Mouse (Mus musculus) telencephalon, adult 2 months (tissue): ENCODE data around the gene Vti1b.

Source experiments
- DNase-seq: peaks from one replicate; pipeline ENCODE4 v3.0.0-alpha.2; 2011; ENCODE audit warnings: low read depth, low spot score

Gene Vti1b

DNA sequence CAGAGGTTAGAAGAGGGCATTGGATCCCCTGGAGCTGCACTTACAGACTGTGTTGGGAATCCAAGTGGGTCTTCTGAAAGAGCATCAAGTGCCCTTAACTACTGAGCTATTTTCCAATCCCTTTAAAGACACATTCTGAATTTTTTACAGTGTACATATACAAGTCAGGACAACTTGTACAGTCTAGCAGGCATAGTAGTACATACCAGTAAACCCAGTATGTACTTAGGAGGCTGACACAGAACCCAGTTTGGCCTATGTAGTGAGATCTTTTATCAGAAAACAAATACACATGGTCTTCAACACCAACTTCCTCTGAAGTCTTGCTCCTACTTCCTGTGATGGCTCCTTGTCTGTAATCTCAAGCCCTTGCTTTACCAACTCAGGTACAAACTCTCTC lies 33.5 kb downstream of the Vti1b start:
- no peak for DNase-seq

DNA sequence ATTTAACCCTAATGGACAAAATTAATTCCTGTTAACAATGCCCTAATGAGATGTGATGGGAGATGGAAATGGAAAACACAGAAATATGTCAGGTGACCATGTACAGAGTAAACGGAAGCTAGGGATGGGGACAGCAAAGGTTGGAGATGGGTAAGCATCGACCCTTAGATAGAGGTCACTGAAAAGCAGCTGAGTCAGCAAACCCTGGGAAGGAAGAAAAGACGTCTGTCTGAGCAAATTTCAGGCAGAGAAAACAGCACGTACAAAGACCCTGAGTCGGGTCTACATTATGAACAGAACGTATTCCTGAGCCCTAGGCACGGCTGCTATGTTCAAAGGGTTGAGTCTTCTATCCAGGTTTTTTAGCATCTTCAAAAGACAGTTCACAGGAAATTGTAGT lies 35.5 kb downstream of the Vti1b start:
- no peak for DNase-seq

DNA sequence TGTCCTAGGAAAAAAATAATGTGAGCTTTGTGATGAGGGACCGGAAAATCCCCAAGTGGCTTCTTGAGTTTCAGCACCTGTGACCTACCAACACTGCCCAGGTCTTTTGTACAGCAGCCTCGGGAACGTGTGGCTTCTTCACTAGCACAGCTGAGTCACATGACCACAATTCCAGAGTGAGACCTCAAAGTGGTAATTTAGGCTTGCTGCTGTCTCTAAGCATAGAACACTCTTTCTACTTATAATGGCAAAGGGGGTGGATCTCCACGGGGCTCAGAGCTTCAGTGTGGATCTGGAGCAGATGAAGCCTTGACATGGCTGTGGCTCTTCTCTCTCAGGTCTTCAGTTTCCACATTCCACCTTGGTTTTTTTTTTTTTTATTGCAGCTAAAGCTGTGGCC lies 37.4 kb downstream of the Vti1b start:
- DNase-seq = peak; percentile 36

DNA sequence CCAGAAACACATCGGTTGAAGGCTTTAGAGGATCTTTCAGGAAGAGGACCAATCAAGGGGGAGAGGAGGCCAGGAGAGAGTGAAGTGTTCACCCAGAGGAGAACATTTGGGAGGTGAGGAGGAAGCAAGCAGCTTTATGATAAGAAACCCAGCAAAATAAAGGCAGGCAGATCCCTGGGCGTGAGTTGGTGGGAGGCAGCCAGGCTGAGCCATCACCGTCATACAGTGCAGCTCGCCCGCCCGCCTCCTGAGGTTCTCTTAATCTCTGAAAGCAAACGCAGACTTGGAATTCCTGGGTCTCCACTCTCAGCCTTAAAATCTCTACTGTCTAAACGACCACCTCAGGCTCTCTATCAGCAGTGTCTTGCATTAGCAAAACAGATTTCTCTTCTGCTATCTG lies 37.8 kb downstream of the Vti1b start:
- no peak for DNase-seq

DNA sequence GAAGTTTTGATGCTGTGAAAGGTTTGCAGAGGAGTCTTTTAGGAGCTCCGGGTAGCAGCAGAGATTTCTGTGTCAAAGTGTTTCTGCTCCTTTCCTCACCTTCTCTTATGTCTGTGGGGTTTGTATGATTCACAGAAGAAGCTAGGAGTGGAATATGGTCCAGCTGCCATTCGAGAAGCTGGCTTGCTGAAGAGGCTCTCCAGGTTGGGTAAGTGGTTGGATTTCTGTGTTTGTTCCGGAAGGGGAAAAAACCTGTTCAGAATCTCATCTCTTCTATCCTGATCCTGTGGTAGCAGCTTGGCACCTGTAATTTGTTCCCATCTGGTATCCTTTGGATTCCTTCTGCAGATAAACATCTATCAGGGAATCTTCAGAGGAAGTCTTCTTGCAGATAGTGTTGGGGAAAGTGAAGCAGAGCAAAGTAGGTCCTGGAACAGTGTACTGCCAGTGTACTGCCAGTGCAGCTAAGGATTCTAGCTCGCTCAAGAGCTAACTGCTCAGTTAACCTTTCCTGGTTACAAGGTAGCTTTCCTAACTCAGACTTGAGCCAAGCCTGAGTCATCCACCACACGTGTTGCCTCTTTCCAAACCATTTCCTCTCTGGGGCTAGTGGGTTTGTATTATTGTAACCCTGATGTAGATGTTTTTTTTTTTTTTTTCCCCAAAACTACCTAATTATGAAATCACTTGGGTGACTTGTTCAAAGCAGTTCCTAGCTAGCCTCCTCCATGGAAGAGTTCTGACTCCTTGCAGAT lies 40.6 kb downstream of the Vti1b start:
- DNase-seq = no peak

DNA sequence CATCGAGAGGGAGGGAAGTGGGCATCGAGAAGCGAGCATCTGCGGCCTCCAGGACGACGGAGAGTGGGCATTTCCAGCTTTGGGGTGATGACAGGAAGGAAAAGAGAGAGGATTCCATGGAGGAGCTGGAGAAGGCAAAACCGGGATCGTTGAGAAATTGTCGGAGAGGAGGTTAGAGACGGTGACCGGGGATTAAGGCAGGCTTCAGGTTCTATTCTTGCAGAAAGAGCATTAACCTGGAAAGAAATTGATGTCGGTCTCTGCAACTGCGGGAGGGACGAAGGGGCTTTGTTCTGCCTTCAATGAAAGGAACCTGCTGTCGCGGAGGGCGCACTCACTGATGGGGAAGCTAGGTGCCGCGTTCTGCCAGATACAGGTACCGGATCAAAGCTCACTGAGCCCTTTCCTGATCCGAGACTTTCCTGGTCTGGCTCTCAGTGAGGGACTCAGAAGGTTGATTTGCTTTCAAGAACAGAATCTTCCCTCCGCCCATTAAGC lies 41.2 kb downstream of the Vti1b start:
- DNase-seq = no peak

DNA sequence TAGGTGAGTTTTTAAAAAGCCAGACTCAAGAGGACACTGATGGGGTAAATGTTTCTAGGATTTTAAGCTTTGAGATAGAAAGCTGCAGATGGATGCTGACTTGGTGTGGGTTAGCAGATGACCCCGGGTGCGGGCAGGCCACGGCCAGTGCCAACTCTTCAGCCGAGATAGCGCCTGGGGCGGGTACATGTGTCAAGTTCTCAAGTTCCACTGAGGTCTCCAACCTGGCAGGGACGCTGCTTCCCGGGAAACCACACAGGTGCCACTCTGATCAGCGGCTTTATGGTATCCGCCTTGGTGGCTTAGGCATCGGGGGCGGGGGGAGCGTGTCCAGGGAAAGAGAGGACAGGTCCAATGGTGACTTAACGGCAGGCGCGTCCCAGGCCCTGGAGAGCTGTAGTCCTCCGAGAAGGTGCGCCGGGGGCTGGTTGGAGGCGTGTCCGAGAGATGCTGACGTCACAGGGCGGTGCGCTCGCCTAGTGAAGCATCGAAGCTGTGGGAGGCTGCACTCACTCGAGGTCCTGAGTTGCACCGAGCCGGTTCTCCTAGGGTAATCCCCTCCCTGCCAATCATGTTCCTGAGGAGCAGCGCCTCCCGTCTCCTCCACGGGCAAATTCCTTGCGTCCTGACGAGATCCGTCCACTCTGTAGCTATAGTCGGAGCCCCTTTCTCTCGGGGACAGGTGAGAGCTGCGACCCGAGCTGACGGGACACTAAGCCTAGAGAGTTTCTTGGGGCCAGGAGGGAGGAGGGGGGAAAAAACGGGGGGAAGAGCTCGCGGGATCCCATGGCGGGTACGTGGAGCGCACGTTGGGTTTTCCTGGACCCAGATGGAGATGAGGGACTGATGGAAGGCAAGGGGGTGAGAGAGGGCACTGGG lies 41.9 kb downstream of the Vti1b start, which contains the start of gene Arg2:
Gene Arg2 (plus strand): TSS at position 479 of the 879 bp plus-strand sequence.
- DNase-seq = no peak

DNA sequence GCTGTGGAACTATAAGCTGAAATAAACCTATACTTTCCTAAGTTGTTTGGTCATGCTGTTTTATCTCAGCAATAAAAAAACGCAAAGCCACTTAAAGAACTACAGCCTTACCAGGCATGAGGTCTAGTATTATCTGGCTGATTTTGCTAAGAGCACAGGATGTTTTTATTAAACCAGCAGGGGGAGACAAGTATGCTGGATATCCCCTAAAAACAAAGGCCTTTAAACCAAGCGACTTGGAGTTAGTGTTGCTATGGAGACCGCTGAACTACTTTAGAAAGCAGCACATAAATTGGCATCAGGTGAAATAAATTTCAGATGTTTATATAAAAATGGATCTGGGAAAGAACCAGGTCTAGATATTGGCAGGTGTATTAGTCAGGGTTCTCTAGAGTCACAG lies 49.6 kb downstream of the Vti1b start:
- peak; percentile 48 for DNase-seq

DNA sequence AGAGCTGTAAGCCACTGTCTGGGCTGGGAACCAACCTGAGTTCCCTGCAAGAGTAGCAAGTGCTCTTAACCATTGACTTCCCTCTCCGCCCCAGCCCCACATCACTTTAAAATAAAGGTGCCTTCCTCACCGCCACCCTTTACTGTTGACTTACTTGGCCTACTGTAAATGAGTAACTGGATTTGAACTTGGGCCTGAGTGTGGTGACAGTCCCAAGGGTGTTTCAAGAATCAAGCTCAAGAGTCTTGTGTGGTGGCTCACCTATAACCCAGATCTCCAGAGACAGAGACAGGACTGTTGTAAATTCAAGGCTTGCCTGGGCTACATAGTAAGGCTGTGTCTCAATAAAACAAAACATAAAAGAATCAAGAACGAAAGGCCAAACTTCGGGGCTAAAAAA lies 53.5 kb downstream of the Vti1b start:
- no peak for DNase-seq
